Mouse (Mus musculus): ENCODE measurements around the gene Ugp2.

DNA sequence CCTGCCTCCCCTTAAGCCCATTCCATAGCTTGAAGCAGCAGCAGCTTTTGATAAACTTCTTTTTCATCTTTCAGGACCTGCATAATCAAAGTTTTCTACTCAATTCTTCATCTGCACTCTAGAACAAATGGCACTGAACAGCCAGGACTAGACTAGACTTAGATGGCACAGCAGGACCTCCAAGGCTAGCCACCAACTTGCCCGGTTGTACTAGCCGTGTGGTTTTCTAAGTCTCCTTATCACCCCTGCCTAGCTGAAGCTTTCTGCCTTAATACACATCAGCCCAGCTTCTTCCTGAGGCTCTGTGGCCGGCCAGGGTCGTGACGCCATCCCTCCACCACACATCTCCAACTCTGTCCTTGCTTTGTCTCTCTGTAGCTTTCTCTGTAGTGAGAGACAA lies 42.9 kb downstream of the Ugp2 start:
- TF ChIP-seq CTCF (IDR thresholded peaks at IDR 0.05; ENCODE audit: control insufficient read depth, insufficient read depth, low read length) (no peak), POLR2A (IDR thresholded peaks at IDR 0.05; ENCODE audit: borderline replicate concordance, control insufficient read depth, low read depth, low read length) (no peak)
